Mouse (Mus musculus) hindbrain, embryonic 12.5 days (tissue): Measurements from ENCODE around the gene Ppm1g. TPM values are rescaled to one million over a fixed set of nuclear protein-coding genes. Genes with fewer than 3 reads are reported as not detected.
"Not testable (repeated sequence)": the region's sequence is repeated elsewhere in the genome, so short reads cannot be mapped to it uniquely, and the experiment has no call there.

Experiments
- ATAC-seq: fragments of 200-750 bp; cut with Nextera tagmentation; 2 replicates; pipeline ENCODE4 v1.8.0; 2017; ENCODE audit warnings: moderate TSS enrichment; ENCODE audit not compliant: low FRiP score
- H3K27ac ChIP-seq: fragments of 300-500 bp; sonication (generic); 2 replicates; pipeline ENCODE4 v1.5.1; 2016; ENCODE audit warnings: mild to moderate bottlenecking
- H3K27me3 ChIP-seq: fragments of 300-500 bp; sonication (generic); 2 replicates; pipeline ENCODE4 v1.6.1; 2016; ENCODE audit warnings: mild to moderate bottlenecking
- H3K36me3 ChIP-seq: fragments of 300-500 bp; sonication (generic); 2 replicates; pipeline ENCODE4 v1.6.1; 2016; ENCODE audit warnings: mild to moderate bottlenecking
- H3K4me1 ChIP-seq: fragments of 300-500 bp; sonication (generic); 2 replicates; pipeline ENCODE4 v1.6.1; 2016
- H3K4me2 ChIP-seq: fragments of 300-500 bp; sonication (generic); replicated peaks from 2 replicates; pipeline ENCODE4 v1.6.1; 2016; ENCODE audit warnings: mild to moderate bottlenecking
- H3K4me3 ChIP-seq: fragments of 300-500 bp; sonication (generic); 2 replicates; pipeline ENCODE4 v1.5.1; 2016; ENCODE audit warnings: mild to moderate bottlenecking
- H3K9ac ChIP-seq: fragments of 300-500 bp; sonication (generic); 2 replicates; pipeline ENCODE4 v1.6.1; 2016; ENCODE audit warnings: mild to moderate bottlenecking, moderate library complexity
- H3K9me3 ChIP-seq: fragments of 300-500 bp; sonication (generic); replicated peaks from 2 replicates; pipeline ENCODE4 v1.6.1; 2016; ENCODE audit warnings: mild to moderate bottlenecking
- WGBS: fragments of 180-500 bp; shearing (Covaris S2); methylation state at CpG from one replicate; pipeline ENCODE4 v1.1.7; 2016; 5-methylcytosine and 5-hydroxymethylcytosine counted together
- polyA plus RNA-seq: library from polyadenylated mRNA; unstranded; fragments of >200 nt; fragmentation: Nextera tagmentation; extraction: Ambion mirVana; gene quantifications from 2 replicates; pipeline ENCODE4 v1.2.1, GENCODE M21; 2016

The Ppm1g gene
- polyA plus RNA-seq, 1 experiment from 2014 or later = 149 TPM

- WGBS = 67% methylated on average over 4 of the region's 4 CpGs
Observed at GRCm38 (mm10) chr5:31250716-31251115, 30.2 kb upstream of the Ppm1g start.

GRCm38 (mm10) chr5:31242191-31242590, 21.7 kb upstream of the Ppm1g start:
- peaks cover 8% of the 10 kb centered on the region for H3K4me1 ChIP-seq
- H3K4me3 ChIP-seq = peak overlapping the region; percentile 96
- no peak overlapping the region for H3K27ac ChIP-seq
- 23% methylated on average over 10 of the region's 10 CpGs for WGBS
- H3K9ac ChIP-seq = peak overlapping the region; percentile 97; the same call in 1 of the 2 replicates
- peak overlapping the region; percentile 77 for H3K4me2 ChIP-seq
- H3K36me3 ChIP-seq = peaks cover 36% of the 10 kb centered on the region
- H3K27me3 ChIP-seq = no peaks in the 10 kb centered on the region
- H3K9me3 ChIP-seq = no peaks in the 10 kb centered on the region
- no peak for ATAC-seq

More at GRCm38 (mm10) chr5:31250716-31251115, 30.2 kb upstream of the Ppm1g start:
- Histone ChIP-seq H3K9me3 (no peaks in the 10 kb centered on the region), H3K4me1 (peaks cover 17% of the 10 kb centered on the region), H3K4me2 (no peak overlapping the region), H3K36me3 (peaks cover 95% of the 10 kb centered on the region), H3K27ac (no peak overlapping the region), H3K9ac (no peak overlapping the region), H3K27me3 (peaks cover 6% of the 10 kb centered on the region; the same call in 1 of the 2 replicates), H3K4me3 (no peak overlapping the region)
- peak; percentile 39; the same call in 1 of the 2 replicates for ATAC-seq

GRCm38 (mm10) chr5:31241522-31242034, 21.1 kb upstream of the Ppm1g start:
- 1% methylated on average over 13 of the region's 13 CpGs for WGBS
- peak overlapping the region; percentile 98 for H3K27ac ChIP-seq
- H3K4me2 ChIP-seq = peak overlapping the region; percentile 77
- no peaks in the 10 kb centered on the region for H3K27me3 ChIP-seq
- ATAC-seq = no peak; the same call in 1 of the 2 replicates
- no peaks in the 10 kb centered on the region for H3K9me3 ChIP-seq
- H3K4me3 ChIP-seq = peak overlapping the region; percentile 96
- H3K9ac ChIP-seq = peak overlapping the region; percentile 97
- H3K36me3 ChIP-seq = peaks cover 30% of the 10 kb centered on the region
- peaks cover 8% of the 10 kb centered on the region for H3K4me1 ChIP-seq

GRCm38 (mm10) chr5:31240637-31241521, 20.4 kb upstream of the Ppm1g start, which contains the start of the genes Nrbp1 and Gm9970:
Gene Nrbp1, plus strand, starts transcription at chr5:31240864.
Gene Gm9970, minus strand, starts transcription at chr5:31241232.
- Histone ChIP-seq H3K4me1 (peaks cover 8% of the 10 kb centered on the region), H3K9ac (peak within 1 kb of the TSS; percentile 97), H3K36me3 (peaks cover 23% of the 10 kb centered on the region), H3K4me2 (peak within 1 kb of the TSS; percentile 77), H3K4me3 (peak within 1 kb of the TSS; percentile 96), H3K27me3 (no peaks in the 10 kb centered on the region), H3K9me3 (no peaks in the 10 kb centered on the region; the same call in 1 of the 2 replicates), H3K27ac (peak within 1 kb of the TSS; percentile 98)
- ATAC-seq = peak; percentile 99
- WGBS = under 1% methylated on average over 73 of the region's 103 CpGs

GRCm38 (mm10) chr5:31226641-31227040, 6.2 kb upstream of the Ppm1g start:
- H3K4me2 ChIP-seq = no peak overlapping the region
- no peak overlapping the region for H3K27ac ChIP-seq
- no peak overlapping the region for H3K9ac ChIP-seq
- ATAC-seq = no peak
- H3K36me3 ChIP-seq = no peaks in the 10 kb centered on the region
- no peak overlapping the region for H3K4me3 ChIP-seq
- H3K27me3 ChIP-seq = no peaks in the 10 kb centered on the region
- 83% methylated on average over 1 of the region's 1 CpGs for WGBS
- H3K9me3 ChIP-seq = no peaks in the 10 kb centered on the region
- H3K4me1 ChIP-seq = no peaks in the 10 kb centered on the region; the same call in 1 of the 2 replicates

- no peak for ATAC-seq
- Histone ChIP-seq H3K9ac (no peak overlapping the region), H3K9me3 (no peaks in the 10 kb centered on the region), H3K36me3 (no peaks in the 10 kb centered on the region), H3K4me2 (no peak overlapping the region), H3K27me3 (no peaks in the 10 kb centered on the region), H3K4me1 (peaks cover 9% of the 10 kb centered on the region), H3K4me3 (no peak overlapping the region), H3K27ac (no peak overlapping the region)
- 95% methylated on average over 9 of the region's 9 CpGs for WGBS
Observed at GRCm38 (mm10) chr5:31222696-31223095, 2.2 kb upstream of the Ppm1g start.

GRCm38 (mm10) chr5:31221304-31221945, 938 bp upstream of the Ppm1g start:
- H3K4me2 ChIP-seq = peak overlapping the region; percentile 83
- ATAC-seq = peak; percentile 21; the same call in 1 of the 2 replicates
- peak overlapping the region; percentile 95 for H3K9ac ChIP-seq
- WGBS = 15% methylated on average over 11 of the region's 11 CpGs
- no peaks in the 10 kb centered on the region for H3K9me3 ChIP-seq
- H3K4me1 ChIP-seq = peaks cover 9% of the 10 kb centered on the region
- H3K4me3 ChIP-seq = peak overlapping the region; percentile 97
- no peaks in the 10 kb centered on the region for H3K27me3 ChIP-seq
- H3K27ac ChIP-seq = peak overlapping the region; percentile 96
- H3K36me3 ChIP-seq = no peaks in the 10 kb centered on the region

- no peaks in the 10 kb centered on the region for H3K36me3 ChIP-seq
- H3K4me2 ChIP-seq = peak overlapping the region; percentile 83
- whole genome bisulfite sequencing = under 1% methylated on average over 40 of the region's 40 CpGs
- H3K4me1 ChIP-seq = peaks cover 9% of the 10 kb centered on the region
- H3K4me3 ChIP-seq = peak overlapping the region; percentile 97
- no peaks in the 10 kb centered on the region for H3K27me3 ChIP-seq
- H3K27ac ChIP-seq = peak overlapping the region; percentile 96
- no peaks in the 10 kb centered on the region for H3K9me3 ChIP-seq
- H3K9ac ChIP-seq = peak overlapping the region; percentile 95
- ATAC-seq = peak; percentile 81
Observed at GRCm38 (mm10) chr5:31219911-31220447, 508 bp downstream of the Ppm1g start.

- no peaks in the 10 kb centered on the region for H3K27me3 ChIP-seq
- no peaks in the 10 kb centered on the region for H3K9me3 ChIP-seq
- WGBS = 2% methylated on average over 11 of the region's 11 CpGs
- no peak for ATAC-seq
- no peaks in the 10 kb centered on the region for H3K36me3 ChIP-seq
- peak overlapping the region; percentile 97 for H3K4me3 ChIP-seq
- peaks cover 9% of the 10 kb centered on the region for H3K4me1 ChIP-seq
- peak overlapping the region; percentile 96 for H3K27ac ChIP-seq
- peak overlapping the region; percentile 83 for H3K4me2 ChIP-seq
- peak overlapping the region; percentile 95 for H3K9ac ChIP-seq
Observed at GRCm38 (mm10) chr5:31219474-31219873, 1.0 kb downstream of the Ppm1g start.

GRCm38 (mm10) chr5:31219070-31219469, 1.4 kb downstream of the Ppm1g start:
- H3K9me3 ChIP-seq = no peaks in the 10 kb centered on the region
- 0 out of 2 replicates have a peak overlapping the region, but pooled peaks have one; percentile 97 for H3K4me3 ChIP-seq
- H3K27me3 ChIP-seq = no peaks in the 10 kb centered on the region
- peaks cover 9% of the 10 kb centered on the region for H3K4me1 ChIP-seq
- H3K9ac ChIP-seq = peak overlapping the region; percentile 18; the same call in 1 of the 2 replicates
- WGBS = 2% methylated on average over 2 of the region's 2 CpGs
- no peaks in the 10 kb centered on the region for H3K36me3 ChIP-seq
- no peak overlapping the region for H3K27ac ChIP-seq
- peak overlapping the region; percentile 83 for H3K4me2 ChIP-seq
- ATAC-seq = no peak

GRCm38 (mm10) chr5:31218294-31218693, 2.2 kb downstream of the Ppm1g start:
- WGBS = 65% methylated on average over 7 of the region's 7 CpGs

GRCm38 (mm10) chr5:31216554-31216953, 3.9 kb downstream of the Ppm1g start:
- not testable (repeated sequence) for ATAC-seq, H3K27me3 ChIP-seq, H3K4me3 ChIP-seq, H3K4me2 ChIP-seq, H3K4me1 ChIP-seq, H3K9me3 ChIP-seq, H3K27ac ChIP-seq, H3K9ac ChIP-seq, H3K36me3 ChIP-seq
- WGBS = 87% methylated on average over 6 of the region's 6 CpGs

More at GRCm38 (mm10) chr5:31218294-31218693, 2.2 kb downstream of the Ppm1g start:
- no peak overlapping the region for H3K27ac ChIP-seq
- H3K27me3 ChIP-seq = no peaks in the 10 kb centered on the region
- H3K9me3 ChIP-seq = no peaks in the 10 kb centered on the region
- peaks cover 9% of the 10 kb centered on the region for H3K4me1 ChIP-seq
- H3K9ac ChIP-seq = no peak overlapping the region
- no peak overlapping the region for H3K4me2 ChIP-seq
- H3K4me3 ChIP-seq = no peak overlapping the region
- no peaks in the 10 kb centered on the region for H3K36me3 ChIP-seq
- ATAC-seq = no peak
